Mouse (Mus musculus): Measurements from ENCODE around the gene Gm10974.

DNA sequence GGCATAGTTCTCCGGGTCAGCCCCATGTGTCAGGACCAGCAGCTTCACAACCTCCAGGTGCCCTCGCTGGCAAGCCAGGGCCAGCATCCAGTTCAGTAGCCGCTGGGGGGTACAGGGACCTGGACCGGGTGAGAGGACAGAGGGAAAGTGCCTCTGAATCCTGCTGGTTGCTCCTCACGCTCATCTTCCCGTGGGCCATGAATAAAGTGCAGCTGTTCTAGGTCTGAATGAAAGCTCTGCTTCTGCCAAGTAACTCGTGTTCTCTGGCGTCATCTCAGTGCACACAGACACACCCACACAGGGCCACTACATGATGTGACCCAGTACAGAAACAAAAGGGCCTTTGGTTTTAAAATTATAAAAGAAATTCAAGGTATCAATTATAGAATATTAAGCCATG lies 33.4 kb upstream of the Gm10974 start:
- no peak for TF ChIP-seq CTCF (IDR thresholded peaks at IDR 0.05; ENCODE audit: borderline replicate concordance, control insufficient read depth, extremely low read depth, insufficient read depth, low read length, poor library complexity)
- TF ChIP-seq POLR2A (IDR thresholded peaks at IDR 0.05; ENCODE audit: control insufficient read depth, extremely low read depth, insufficient read depth, low read length, poor library complexity) = no peak
